Mouse (Mus musculus) forebrain, postnatal 0 days (tissue): ENCODE results near the gene Rsph1. TPM values are rescaled to one million over a fixed set of nuclear protein-coding genes. Genes with fewer than 3 reads are reported as not detected.
A peak's percentile ranks its signal among the peaks of the same experiment; 100 is the strongest.

Experiments
- ATAC-seq: fragments of 200-750 bp; cut with Nextera tagmentation; 2 replicates; pipeline ENCODE4 v1.8.0; 2017; ENCODE audit warnings: mild to moderate bottlenecking, moderate library complexity
- DNase-seq: peaks from one replicate; pipeline ENCODE4 v3.0.0-alpha.2; 2015
- H3K27ac ChIP-seq: fragments of 300-500 bp; sonication (generic); 2 replicates; pipeline ENCODE4 v1.5.1; 2014; ENCODE audit warnings: low read depth, mild to moderate bottlenecking, antibody characterized with exemption, low read length, moderate library complexity, mixed read lengths
- H3K27me3 ChIP-seq: fragments of 300-500 bp; sonication (generic); 2 replicates; pipeline ENCODE4 v1.6.1; 2014; ENCODE audit warnings: mild to moderate bottlenecking, low read length, mixed read lengths; ENCODE audit not compliant: insufficient read depth
- H3K36me3 ChIP-seq: fragments of 300-500 bp; sonication (generic); 2 replicates; pipeline ENCODE4 v1.6.1; 2014; ENCODE audit warnings: mild to moderate bottlenecking, moderate library complexity; ENCODE audit not compliant: insufficient read depth
- H3K4me1 ChIP-seq: fragments of 300-500 bp; sonication (generic); 2 replicates; pipeline ENCODE4 v1.6.1; 2014; ENCODE audit warnings: antibody characterized with exemption; ENCODE audit not compliant: insufficient read depth
- H3K4me2 ChIP-seq: fragments of 300-500 bp; sonication (generic); 2 replicates; pipeline ENCODE4 v1.6.1; 2014; ENCODE audit warnings: low read depth, mild to moderate bottlenecking, moderate library complexity
- H3K4me3 ChIP-seq: fragments of 300-500 bp; sonication (generic); 2 replicates; pipeline ENCODE4 v1.5.1; 2014; ENCODE audit warnings: low read depth, low read length, mixed read lengths
- H3K9ac ChIP-seq: fragments of 300-500 bp; sonication (generic); 2 replicates; pipeline ENCODE4 v1.6.1; 2014; ENCODE audit warnings: mild to moderate bottlenecking
- H3K9me3 ChIP-seq: fragments of 300-500 bp; sonication (generic); 2 replicates; pipeline ENCODE4 v1.6.1; 2016; ENCODE audit warnings: low read length
- CTCF ChIP-seq: sonication (generic); IDR thresholded peaks from 2 replicates; pipeline ENCODE4 v1.5.1; 2016; ENCODE audit warnings: antibody characterized with exemption, control low read depth, low read depth
- WGBS: fragments of 180-500 bp; shearing (Covaris S2); extraction: QIAGEN DNeasy Blood & Tissue Kit; methylation state at CpG from one replicate; pipeline ENCODE4 v1.1.7; 2014; 5-methylcytosine and 5-hydroxymethylcytosine counted together
- polyA plus RNA-seq: library from polyadenylated mRNA; unstranded; fragments of >200 nt; fragmentation: Nextera tagmentation; extraction: Ambion mirVana; gene quantifications from 2 replicates; pipeline ENCODE4 v1.2.1, GENCODE M21; 2015
- total RNA-seq: library from RNA; depleted of rRNA; stranded (reverse); fragments of >200 nt; gene quantifications from 2 replicates; pipeline ENCODE4 v1.2.3, GENCODE M21; 2014

Gene Rsph1
- total and polyA plus RNA-seq, 2 experiments from 2014 or later: 6.0 to 11.3 TPM

DNA sequence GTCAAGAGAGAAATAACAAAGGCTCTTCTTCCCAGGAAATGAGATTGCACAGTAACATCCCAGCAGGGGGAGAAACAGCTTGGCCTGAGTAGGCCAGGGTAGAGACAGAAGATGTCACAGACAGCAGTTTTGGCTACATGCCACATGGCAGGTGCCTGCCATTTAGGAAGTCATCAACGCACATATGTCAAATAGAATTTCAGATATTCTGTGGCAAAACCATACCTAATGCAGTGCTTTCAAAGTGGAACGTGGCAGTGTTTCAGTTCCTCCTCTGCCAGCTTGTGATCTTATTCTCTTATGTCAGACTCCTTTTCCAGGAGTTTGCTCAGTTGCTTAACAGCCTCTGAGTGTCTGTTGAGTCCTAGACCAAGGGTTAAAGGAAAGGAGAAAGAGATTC, 8.7 kb upstream of the Rsph1 start:
- WGBS: 55% methylated on average over 2 of the region's 2 CpGs
- ATAC-seq (no peak), DNase-seq (no peak)
- Histone ChIP-seq H3K4me2 (no peak overlapping the region), H3K9ac (no peak overlapping the region), H3K4me3 (no peak overlapping the region), H3K36me3 (no peaks in the 10 kb centered on the region), H3K27me3 (no peaks in the 10 kb centered on the region), H3K9me3 (no peaks in the 10 kb centered on the region), H3K4me1 (peaks cover 3% of the 10 kb centered on the region; the same call in 1 of the 2 replicates), H3K27ac (no peak overlapping the region)
- no peak for TF ChIP-seq CTCF

DNA sequence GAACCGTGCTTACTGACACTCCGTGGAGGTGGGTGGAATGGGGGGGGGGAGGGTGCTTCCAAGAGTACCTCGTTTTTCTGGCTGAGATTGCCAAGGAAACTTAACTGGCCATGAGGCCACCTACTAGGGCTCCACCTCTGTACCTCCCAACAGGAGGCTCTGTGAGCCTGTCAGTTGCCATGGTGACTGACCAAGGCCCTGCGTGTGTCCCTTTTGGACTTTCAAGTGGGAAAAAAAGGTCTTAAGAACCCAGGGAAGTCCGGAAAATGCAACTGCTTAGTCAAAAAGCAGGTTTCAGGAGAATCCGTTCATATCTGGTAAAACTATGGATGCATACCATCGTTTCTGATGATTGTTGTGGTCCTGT, 5.5 kb upstream of the Rsph1 start:
- Histone ChIP-seq H3K4me3 (no peak overlapping the region), H3K9ac (no peak overlapping the region), H3K36me3 (no peaks in the 10 kb centered on the region), H3K4me1 (peaks cover 6% of the 10 kb centered on the region; the same call in 1 of the 2 replicates), H3K27me3 (no peaks in the 10 kb centered on the region), H3K27ac (no peak overlapping the region), H3K4me2 (no peak overlapping the region), H3K9me3 (no peaks in the 10 kb centered on the region)
- DNase-seq: no peak
- ATAC-seq: no peak
- 5% methylated on average over 7 of the region's 7 CpGs for WGBS
- no peak for TF ChIP-seq CTCF

DNA sequence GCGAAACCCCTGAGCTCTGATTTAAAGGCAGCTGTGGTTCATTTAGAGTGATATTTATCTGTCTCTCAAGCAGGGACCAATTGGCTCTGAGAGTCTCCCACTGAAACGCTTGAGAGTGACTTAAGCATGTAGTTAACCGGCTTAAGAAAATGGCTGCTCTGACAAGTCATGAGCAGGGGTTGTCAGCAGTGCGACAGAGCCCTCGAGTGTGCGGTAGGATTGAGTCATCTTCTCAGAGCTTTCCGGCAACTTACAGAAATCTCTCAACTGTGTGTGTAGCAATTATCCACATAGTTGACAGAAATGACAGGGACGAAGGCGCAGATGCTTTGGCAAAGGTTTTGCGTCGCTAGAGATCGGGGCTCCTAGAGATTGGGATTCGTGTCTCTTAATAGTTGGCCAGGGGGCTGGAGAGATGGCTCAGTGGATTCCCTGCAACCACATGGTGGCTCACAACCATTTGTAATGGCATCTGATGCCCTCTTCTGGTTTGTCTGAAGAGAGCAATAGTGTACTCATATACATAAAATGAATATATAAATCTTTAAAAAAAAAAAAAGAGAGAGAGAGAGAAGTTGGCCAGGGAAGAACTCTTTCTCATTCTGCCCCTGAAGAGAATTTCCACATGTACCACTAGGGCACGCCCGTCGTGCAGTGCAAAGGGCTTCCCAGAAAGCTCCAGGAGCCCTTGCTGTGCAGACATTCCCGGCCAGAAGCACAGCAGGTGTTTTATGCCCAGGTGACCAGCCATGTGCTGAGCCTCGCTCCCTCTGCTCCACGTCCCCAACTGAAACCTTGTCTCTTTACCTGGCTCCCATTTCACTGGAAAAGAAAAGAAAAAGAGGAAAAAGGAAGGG, 4.9 kb upstream of the Rsph1 start:
- DNase-seq (peak; percentile 46), ATAC-seq (peak; percentile 58)
- Histone ChIP-seq H3K27ac (0 out of 2 replicates have a peak overlapping the region, but pooled peaks have one; percentile 40), H3K4me1 (peaks cover 8% of the 10 kb centered on the region; the same call in 1 of the 2 replicates), H3K4me2 (no peak overlapping the region), H3K4me3 (no peak overlapping the region), H3K9ac (no peak overlapping the region), H3K27me3 (no peaks in the 10 kb centered on the region), H3K36me3 (no peaks in the 10 kb centered on the region), H3K9me3 (no peaks in the 10 kb centered on the region)
- TF ChIP-seq CTCF: peak; percentile 55
- WGBS: 31% methylated on average over 19 of the region's 19 CpGs

DNA sequence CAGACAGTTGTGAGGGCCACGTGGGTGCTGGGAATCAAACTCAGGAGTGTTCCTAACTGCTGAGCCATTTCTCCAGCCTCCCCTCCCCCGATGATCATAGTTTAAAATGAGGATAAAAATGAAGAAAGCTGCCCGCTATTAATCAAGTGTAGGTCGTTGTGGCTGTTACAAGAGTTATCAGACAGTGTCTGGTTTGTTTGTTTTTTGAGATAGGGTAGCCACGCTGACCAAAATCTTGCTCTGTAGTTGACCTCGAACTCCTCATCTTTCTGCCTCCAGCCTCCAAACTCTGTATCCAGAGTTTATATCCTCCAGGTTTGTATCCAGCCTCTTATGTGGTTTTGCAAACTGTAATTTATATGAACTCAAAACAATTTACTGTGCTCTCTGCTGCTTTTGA, 3.1 kb upstream of the Rsph1 start:
- no peak overlapping the region for H3K27ac ChIP-seq
- WGBS: 79% methylated on average over 6 of the region's 6 CpGs
- ATAC-seq: no peak

DNA sequence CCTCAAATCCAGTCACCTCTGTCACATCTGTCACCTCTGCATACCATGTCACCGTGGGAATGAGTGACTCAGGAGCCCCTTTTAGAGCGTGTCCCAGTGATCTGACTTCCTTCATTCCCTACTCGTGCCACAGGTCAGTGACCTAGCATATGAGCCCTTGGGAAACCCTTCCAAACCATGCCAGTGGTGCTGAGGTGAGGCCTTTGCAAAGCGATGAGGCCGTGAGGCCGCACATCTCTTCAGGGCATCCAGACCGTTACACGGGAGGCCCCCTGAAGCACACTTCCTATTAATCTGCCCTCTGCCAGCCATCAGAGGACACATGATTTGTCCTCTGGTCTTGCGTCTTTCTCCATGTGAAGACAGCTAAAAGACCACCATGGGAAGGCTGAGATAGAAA, 2.4 kb upstream of the Rsph1 start:
- DNase-seq (no peak), ATAC-seq (no peak)
- no peak overlapping the region for H3K27ac ChIP-seq
- no peak overlapping the region for H3K9ac ChIP-seq
- H3K9me3 ChIP-seq: no peaks in the 10 kb centered on the region
- no peak for TF ChIP-seq CTCF
- no peaks in the 10 kb centered on the region for H3K27me3 ChIP-seq
- no peak overlapping the region for H3K4me2 ChIP-seq
- peaks cover 8% of the 10 kb centered on the region; the same call in 1 of the 2 replicates for H3K4me1 ChIP-seq
- WGBS: 87% methylated on average over 9 of the region's 9 CpGs
- no peaks in the 10 kb centered on the region for H3K36me3 ChIP-seq
- H3K4me3 ChIP-seq: no peak overlapping the region

More for the DNA sequence above, 3.1 kb upstream of the Rsph1 start:
- H3K36me3 ChIP-seq: no peaks in the 10 kb centered on the region
- no peak overlapping the region for H3K9ac ChIP-seq
- no peak for TF ChIP-seq CTCF
- peaks cover 8% of the 10 kb centered on the region; the same call in 1 of the 2 replicates for H3K4me1 ChIP-seq
- H3K4me2 ChIP-seq: no peak overlapping the region
- H3K4me3 ChIP-seq: no peak overlapping the region
- DNase-seq: no peak
- no peaks in the 10 kb centered on the region for H3K9me3 ChIP-seq
- H3K27me3 ChIP-seq: no peaks in the 10 kb centered on the region

DNA sequence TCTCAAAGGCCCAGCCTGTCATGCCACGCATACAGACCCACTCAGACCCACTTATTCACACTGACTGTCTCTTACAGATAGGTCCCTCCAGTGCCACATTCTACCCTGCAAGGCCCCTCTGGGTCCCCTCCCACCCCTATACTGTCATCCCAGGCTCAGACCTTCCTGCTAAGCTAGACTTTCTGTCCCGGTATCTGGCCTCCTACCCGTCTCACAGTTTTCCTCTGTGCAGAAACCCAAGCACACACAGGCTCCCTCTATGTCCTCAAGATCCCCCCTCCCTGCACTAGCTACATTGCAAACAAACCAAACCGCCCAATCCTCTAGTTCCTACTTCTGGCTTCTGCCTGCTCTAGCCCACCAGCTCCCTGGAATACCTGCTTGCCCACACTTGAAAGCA, 748 bp upstream of the Rsph1 start:
- 78% methylated on average over 4 of the region's 4 CpGs for WGBS

DNA sequence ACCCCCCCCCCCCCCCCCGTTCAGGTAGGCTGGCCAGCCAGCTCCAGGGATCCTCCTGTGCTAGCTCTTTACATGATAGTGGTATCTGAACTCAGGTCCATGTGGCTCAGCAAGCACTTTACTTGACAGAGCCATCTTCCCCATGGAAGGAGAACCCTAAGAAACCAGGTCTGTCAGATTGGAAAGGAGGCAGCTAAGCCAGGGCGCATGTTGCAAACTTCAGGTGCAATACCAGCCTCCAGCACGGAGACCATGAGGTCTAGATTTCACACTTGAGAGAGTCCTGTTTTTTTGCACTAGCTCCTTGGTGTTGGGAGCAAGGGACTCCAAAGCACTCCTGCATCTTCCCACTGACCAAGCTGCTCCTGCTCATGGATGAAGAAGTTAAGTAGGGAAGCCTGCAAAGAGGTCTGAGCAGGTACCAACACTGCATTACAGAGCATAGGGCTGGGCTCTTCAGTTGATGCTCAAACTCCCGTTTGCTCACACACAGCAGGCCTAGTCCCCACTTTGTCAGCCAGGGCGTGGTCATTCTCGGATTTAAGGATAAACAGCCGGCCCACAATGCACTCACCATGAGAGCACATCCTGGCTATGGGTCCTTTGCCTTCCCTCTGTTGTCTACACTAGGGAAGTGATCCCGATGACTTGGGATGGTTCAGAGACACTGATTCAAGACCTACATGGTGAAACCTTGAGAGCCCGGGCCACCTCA, 819 bp downstream of the Rsph1 start:
- Histone ChIP-seq H3K4me3 (peak overlapping the region; percentile 43), H3K27ac (no peak overlapping the region), H3K4me1 (0 out of 2 replicates have a peak, but pooled peaks cover 5% of the 10 kb centered on the region), H3K36me3 (no peaks in the 10 kb centered on the region), H3K27me3 (no peaks in the 10 kb centered on the region), H3K9me3 (no peaks in the 10 kb centered on the region), H3K9ac (peak overlapping the region; percentile 46; the same call in 1 of the 2 replicates), H3K4me2 (peak overlapping the region; percentile 64)
- ATAC-seq (no peak), DNase-seq (peak; percentile 16)
- TF ChIP-seq CTCF: no peak
- 26% methylated on average over 9 of the region's 9 CpGs for WGBS

More for the DNA sequence above, 748 bp upstream of the Rsph1 start:
- Histone ChIP-seq H3K27ac (no peak overlapping the region), H3K27me3 (no peaks in the 10 kb centered on the region), H3K9ac (no peak overlapping the region), H3K4me3 (no peak overlapping the region), H3K9me3 (no peaks in the 10 kb centered on the region), H3K4me1 (peaks cover 8% of the 10 kb centered on the region; the same call in 1 of the 2 replicates), H3K4me2 (no peak overlapping the region), H3K36me3 (no peaks in the 10 kb centered on the region)
- DNase-seq (no peak), ATAC-seq (no peak)
- TF ChIP-seq CTCF: no peak
